Mouse (Mus musculus): Measurements from ENCODE around the gene Slc35d1. TPM values are rescaled to one million over a fixed set of nuclear protein-coding genes. Genes with fewer than 3 reads are reported as not detected.
"Not testable (repeated sequence)": the region's sequence is repeated elsewhere in the genome, so short reads cannot be mapped to it uniquely, and the experiment has no call there.

Gene Slc35d1
- polyA plus RNA-seq, 1 experiment from 2014 or later: 5.8 TPM

GRCm38 (mm10) chr4:103171256-103171655 is 43.7 kb downstream of the Slc35d1 start:
- H3K9me3 ChIP-seq (ENCODE audit: control insufficient read depth, low read length): no peaks in the 10 kb centered on the region
- ATAC-seq (ENCODE audit: low FRiP score, low TSS enrichment): no peak
- WGBS: 89% methylated on average over 3 of the region's 3 CpGs

GRCm38 (mm10) chr4:103166198-103166597 is 48.8 kb downstream of the Slc35d1 start:
- not testable (repeated sequence) for H3K9me3 ChIP-seq (ENCODE audit: control insufficient read depth, low read length); ATAC-seq (ENCODE audit: low FRiP score, low TSS enrichment); DNase-seq (ENCODE audit: low spot score); H3K27me3 ChIP-seq (ENCODE audit: control insufficient read depth, insufficient read depth, low read length); H3K4me1 ChIP-seq (replicated peaks; ENCODE audit: control insufficient read depth, insufficient read depth); H3K4me3 ChIP-seq (ENCODE audit: low read depth, low read length); H3K36me3 ChIP-seq (ENCODE audit: control insufficient read depth, insufficient read depth, low read length); H3K9ac ChIP-seq (ENCODE audit: low read length); H3K27ac ChIP-seq (replicated peaks); H3K4me2 ChIP-seq (replicated peaks; ENCODE audit: low read depth)
- WGBS: 76% methylated on average over 1 of the region's 1 CpGs

More at GRCm38 (mm10) chr4:103171256-103171655, 43.7 kb downstream of the Slc35d1 start:
- Histone ChIP-seq H3K4me1 (replicated peaks; ENCODE audit: control insufficient read depth, insufficient read depth) (no peaks in the 10 kb centered on the region), H3K36me3 (ENCODE audit: control insufficient read depth, insufficient read depth, low read length) (peaks cover 12% of the 10 kb centered on the region), H3K27me3 (ENCODE audit: control insufficient read depth, insufficient read depth, low read length) (no peaks in the 10 kb centered on the region), H3K27ac (replicated peaks) (no peak overlapping the region), H3K4me3 (ENCODE audit: low read depth, low read length) (no peak overlapping the region), H3K4me2 (replicated peaks; ENCODE audit: low read depth) (no peak overlapping the region), H3K9ac (ENCODE audit: low read length) (no peak overlapping the region)
- no peak for TF ChIP-seq EP300 (optimal IDR thresholded peaks at IDR 0.05)
- TF ChIP-seq CTCF (IDR thresholded peaks at IDR 0.05; ENCODE audit: low read depth): no peak
- no peak for DNase-seq (ENCODE audit: low spot score)

GRCm38 (mm10) chr4:103158781-103159180 is 56.2 kb downstream of the Slc35d1 start:
- peaks cover 19% of the 10 kb centered on the region for H3K36me3 ChIP-seq (ENCODE audit: control insufficient read depth, insufficient read depth, low read length)
- WGBS: 95% methylated on average over 4 of the region's 4 CpGs

GRCm38 (mm10) chr4:103151946-103152345 is 63.0 kb downstream of the Slc35d1 start:
- Histone ChIP-seq H3K4me3 (ENCODE audit: low read depth, low read length) (no peak overlapping the region), H3K27ac (replicated peaks) (no peak overlapping the region), H3K4me1 (replicated peaks; ENCODE audit: control insufficient read depth, insufficient read depth) (no peaks in the 10 kb centered on the region), H3K36me3 (ENCODE audit: control insufficient read depth, insufficient read depth, low read length) (peaks cover 14% of the 10 kb centered on the region; the same call in 1 of the 2 replicates), H3K9me3 (ENCODE audit: control insufficient read depth, low read length) (no peaks in the 10 kb centered on the region), H3K27me3 (ENCODE audit: control insufficient read depth, insufficient read depth, low read length) (no peaks in the 10 kb centered on the region), H3K4me2 (replicated peaks; ENCODE audit: low read depth) (no peak overlapping the region), H3K9ac (ENCODE audit: low read length) (no peak overlapping the region)
- TF ChIP-seq CTCF (IDR thresholded peaks at IDR 0.05; ENCODE audit: low read depth) (no peak), EP300 (optimal IDR thresholded peaks at IDR 0.05) (no peak)
- ATAC-seq (ENCODE audit: low FRiP score, low TSS enrichment) (no peak), DNase-seq (ENCODE audit: low spot score) (no peak)
- WGBS: 75% methylated on average over 5 of the region's 5 CpGs

More at GRCm38 (mm10) chr4:103158781-103159180, 56.2 kb downstream of the Slc35d1 start:
- no peak overlapping the region for H3K4me2 ChIP-seq (replicated peaks; ENCODE audit: low read depth)
- TF ChIP-seq EP300 (optimal IDR thresholded peaks at IDR 0.05) (no peak), CTCF (IDR thresholded peaks at IDR 0.05; ENCODE audit: low read depth) (no peak)
- H3K9me3 ChIP-seq (ENCODE audit: control insufficient read depth, low read length): no peaks in the 10 kb centered on the region
- no peak overlapping the region for H3K9ac ChIP-seq (ENCODE audit: low read length)
- H3K4me3 ChIP-seq (ENCODE audit: low read depth, low read length): no peak overlapping the region
- H3K27ac ChIP-seq (replicated peaks): no peak overlapping the region
- no peaks in the 10 kb centered on the region for H3K4me1 ChIP-seq (replicated peaks; ENCODE audit: control insufficient read depth, insufficient read depth)
- no peaks in the 10 kb centered on the region for H3K27me3 ChIP-seq (ENCODE audit: control insufficient read depth, insufficient read depth, low read length)
- DNase-seq (ENCODE audit: low spot score): no peak
- no peak for ATAC-seq (ENCODE audit: low FRiP score, low TSS enrichment)

GRCm38 (mm10) chr4:103146339-103146738 is 68.6 kb downstream of the Slc35d1 start:
- DNase-seq (ENCODE audit: low spot score) (peak; percentile 75), ATAC-seq (ENCODE audit: low FRiP score, low TSS enrichment) (no peak)
- H3K36me3 ChIP-seq (ENCODE audit: control insufficient read depth, insufficient read depth, low read length): peaks cover 16% of the 10 kb centered on the region; the same call in 1 of the 2 replicates
- H3K9me3 ChIP-seq (ENCODE audit: control insufficient read depth, low read length): no peaks in the 10 kb centered on the region
- TF ChIP-seq EP300 (optimal IDR thresholded peaks at IDR 0.05): no peak
- TF ChIP-seq CTCF (IDR thresholded peaks at IDR 0.05; ENCODE audit: low read depth): peak; percentile 92
- no peaks in the 10 kb centered on the region for H3K27me3 ChIP-seq (ENCODE audit: control insufficient read depth, insufficient read depth, low read length)
- no peak overlapping the region for H3K4me3 ChIP-seq (ENCODE audit: low read depth, low read length)
- no peak overlapping the region for H3K9ac ChIP-seq (ENCODE audit: low read length)
- no peak overlapping the region for H3K27ac ChIP-seq (replicated peaks)
- H3K4me1 ChIP-seq (replicated peaks; ENCODE audit: control insufficient read depth, insufficient read depth): no peaks in the 10 kb centered on the region
- 34% methylated on average over 5 of the region's 5 CpGs for WGBS
- no peak overlapping the region for H3K4me2 ChIP-seq (replicated peaks; ENCODE audit: low read depth)

GRCm38 (mm10) chr4:103136946-103137345 is 78.0 kb downstream of the Slc35d1 start:
- H3K36me3 ChIP-seq (ENCODE audit: control insufficient read depth, insufficient read depth, low read length): peaks cover 5% of the 10 kb centered on the region; the same call in 1 of the 2 replicates
- H3K9me3 ChIP-seq (ENCODE audit: control insufficient read depth, low read length): no peaks in the 10 kb centered on the region
- H3K9ac ChIP-seq (ENCODE audit: low read length): no peak overlapping the region
- 37% methylated on average over 1 of the region's 1 CpGs for WGBS
- no peak overlapping the region for H3K4me3 ChIP-seq (ENCODE audit: low read depth, low read length)
- TF ChIP-seq CTCF (IDR thresholded peaks at IDR 0.05; ENCODE audit: low read depth) (no peak), EP300 (optimal IDR thresholded peaks at IDR 0.05) (no peak)
- H3K4me2 ChIP-seq (replicated peaks; ENCODE audit: low read depth): no peak overlapping the region
- no peaks in the 10 kb centered on the region for H3K4me1 ChIP-seq (replicated peaks; ENCODE audit: control insufficient read depth, insufficient read depth)
- no peak for DNase-seq (ENCODE audit: low spot score)
- H3K27me3 ChIP-seq (ENCODE audit: control insufficient read depth, insufficient read depth, low read length): no peaks in the 10 kb centered on the region
- ATAC-seq (ENCODE audit: low FRiP score, low TSS enrichment): no peak
- no peak overlapping the region for H3K27ac ChIP-seq (replicated peaks)

All from stomach, postnatal 0 days (tissue).